Mouse (Mus musculus): ENCODE results near the gene Tapbpl. TPM values are rescaled to one million over a fixed set of nuclear protein-coding genes. Genes with fewer than 3 reads are reported as not detected.

The Tapbpl gene
- polyA plus RNA-seq, 1 experiment from 2014 or later, result 6.3 TPM

DNA sequence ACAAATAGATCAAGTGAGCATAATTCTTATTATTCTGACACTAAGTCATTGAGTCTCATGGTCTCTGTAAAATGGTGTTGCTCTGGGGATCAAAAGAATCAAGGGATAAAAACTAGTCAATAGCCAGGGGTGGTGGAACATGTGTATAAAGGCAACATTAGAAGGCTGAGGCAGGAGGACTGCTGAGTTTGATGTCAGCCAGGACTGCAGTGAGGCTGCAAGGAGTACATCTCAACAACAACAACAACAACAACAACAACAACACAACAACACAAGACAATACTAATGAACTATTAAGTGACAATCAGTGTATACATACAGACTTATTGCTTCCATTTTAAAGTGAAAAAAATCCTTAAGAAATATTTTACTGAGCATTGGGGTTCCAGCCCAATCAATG is 40.8 kb downstream of the Tapbpl start:
- peak overlapping the region; percentile 53 for H3K4me2 ChIP-seq (ENCODE audit: low read length)
- no peak for ATAC-seq (replicated peaks; ENCODE audit: low FRiP score, low read depth)
- H3K9me3 ChIP-seq (replicated peaks; ENCODE audit: low read length), result no peaks in the 10 kb centered on the region
- H3K4me3 ChIP-seq (replicated peaks; ENCODE audit: low read depth, low read length), result peak overlapping the region; percentile 63
- peak overlapping the region; percentile 76; the same call in 1 of the 2 replicates for H3K27ac ChIP-seq
- H3K9ac ChIP-seq (ENCODE audit: low read depth, low read length), result peak overlapping the region; percentile 62
- H3K36me3 ChIP-seq (ENCODE audit: insufficient read depth, low read length), result peaks cover 29% of the 10 kb centered on the region
- TF ChIP-seq CTCF (IDR thresholded peaks at IDR 0.05; ENCODE audit: low read depth), result no peak
- DNase-seq (ENCODE audit: low spot score), result no peak
- H3K27me3 ChIP-seq (ENCODE audit: insufficient read depth, low read length), result no peaks in the 10 kb centered on the region
- H3K4me1 ChIP-seq (replicated peaks; ENCODE audit: insufficient read depth, low read length), result 0 out of 2 replicates have a peak, but pooled peaks cover 6% of the 10 kb centered on the region

DNA sequence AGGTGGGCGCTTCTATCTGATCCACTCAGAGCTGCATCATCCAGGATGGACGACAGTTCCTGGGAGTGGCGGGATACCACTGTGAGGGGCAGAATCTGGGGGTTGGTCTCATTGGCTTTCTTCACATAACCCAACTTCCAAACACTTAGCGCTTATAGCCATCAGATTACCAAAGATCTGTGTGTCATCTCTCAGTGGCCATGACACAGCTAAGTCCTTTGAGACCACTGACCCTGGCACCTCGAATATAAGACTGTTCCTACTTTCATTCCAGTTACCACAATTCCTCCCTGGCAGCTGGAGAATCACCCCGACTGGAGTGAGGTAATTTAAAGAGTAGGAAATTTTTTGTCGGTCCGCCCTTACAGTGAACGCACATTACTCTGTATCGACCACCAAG is 45.5 kb downstream of the Tapbpl start:
- Histone ChIP-seq H3K4me2 (ENCODE audit: low read length) (no peak overlapping the region), H3K4me3 (replicated peaks; ENCODE audit: low read depth, low read length) (no peak overlapping the region), H3K4me1 (replicated peaks; ENCODE audit: insufficient read depth, low read length) (0 out of 2 replicates have a peak, but pooled peaks cover 2% of the 10 kb centered on the region), H3K27ac (no peak overlapping the region), H3K27me3 (ENCODE audit: insufficient read depth, low read length) (no peaks in the 10 kb centered on the region), H3K9me3 (replicated peaks; ENCODE audit: low read length) (no peaks in the 10 kb centered on the region), H3K36me3 (ENCODE audit: insufficient read depth, low read length) (peaks cover 57% of the 10 kb centered on the region), H3K9ac (ENCODE audit: low read depth, low read length) (no peak overlapping the region)
- no peak for TF ChIP-seq CTCF (IDR thresholded peaks at IDR 0.05; ENCODE audit: low read depth)
- 83% methylated on average over 10 of the region's 10 CpGs for WGBS
- no peak for ATAC-seq (replicated peaks; ENCODE audit: low FRiP score, low read depth)
- no peak for DNase-seq (ENCODE audit: low spot score)

DNA sequence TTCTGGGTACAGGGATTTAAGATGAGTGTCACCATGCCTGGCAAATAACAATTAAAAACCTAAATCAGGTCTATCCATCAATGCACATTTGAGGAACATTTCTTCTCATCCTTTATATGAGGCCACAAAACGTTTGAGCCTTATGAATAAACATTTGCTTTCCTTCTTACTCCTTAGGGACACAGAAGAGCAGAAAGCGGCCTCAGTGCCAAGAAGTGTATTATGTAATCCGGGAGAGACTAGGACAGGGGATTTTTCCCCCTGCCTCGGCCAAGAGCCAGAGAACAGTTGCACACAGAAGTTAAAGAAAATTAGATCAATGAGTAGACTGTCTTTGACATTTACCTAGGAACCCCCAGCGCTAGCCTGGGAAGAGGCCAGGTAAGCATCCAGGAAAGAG is 49.5 kb downstream of the Tapbpl start:
- H3K9me3 ChIP-seq (replicated peaks; ENCODE audit: low read length), result no peaks in the 10 kb centered on the region
- WGBS, result 82% methylated on average over 5 of the region's 5 CpGs
- H3K36me3 ChIP-seq (ENCODE audit: insufficient read depth, low read length), result peaks cover 78% of the 10 kb centered on the region
- no peak for TF ChIP-seq CTCF (IDR thresholded peaks at IDR 0.05; ENCODE audit: low read depth)
- no peak overlapping the region for H3K9ac ChIP-seq (ENCODE audit: low read depth, low read length)
- no peak for DNase-seq (ENCODE audit: low spot score)
- no peaks in the 10 kb centered on the region for H3K4me1 ChIP-seq (replicated peaks; ENCODE audit: insufficient read depth, low read length)
- no peak overlapping the region for H3K27ac ChIP-seq
- H3K27me3 ChIP-seq (ENCODE audit: insufficient read depth, low read length), result no peaks in the 10 kb centered on the region
- no peak overlapping the region for H3K4me2 ChIP-seq (ENCODE audit: low read length)
- H3K4me3 ChIP-seq (replicated peaks; ENCODE audit: low read depth, low read length), result no peak overlapping the region
- ATAC-seq (replicated peaks; ENCODE audit: low FRiP score, low read depth), result no peak

DNA sequence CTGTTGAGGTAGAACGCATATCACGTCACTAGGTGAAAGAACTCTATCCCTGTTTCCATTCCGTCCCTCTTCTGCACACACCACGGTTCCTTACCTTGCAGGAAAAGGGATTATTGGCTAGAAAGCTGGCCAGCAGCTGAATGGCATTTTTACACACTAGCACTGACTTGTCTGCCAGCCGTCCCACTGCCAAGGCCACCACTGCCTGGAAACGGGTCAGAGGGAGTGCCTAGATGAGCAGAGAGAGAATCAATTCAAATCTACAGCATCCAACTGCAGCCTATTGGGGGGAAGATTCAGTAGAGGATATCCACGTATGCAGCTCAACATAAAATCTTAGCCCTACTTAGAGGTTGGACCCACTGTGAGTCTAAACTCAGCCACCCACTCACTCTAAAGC is 52.1 kb downstream of the Tapbpl start:
- H3K27ac ChIP-seq, result no peak overlapping the region
- ATAC-seq (replicated peaks; ENCODE audit: low FRiP score, low read depth), result no peak
- no peak overlapping the region for H3K4me2 ChIP-seq (ENCODE audit: low read length)
- 91% methylated on average over 7 of the region's 7 CpGs for WGBS
- H3K4me1 ChIP-seq (replicated peaks; ENCODE audit: insufficient read depth, low read length), result no peaks in the 10 kb centered on the region
- no peak overlapping the region for H3K9ac ChIP-seq (ENCODE audit: low read depth, low read length)
- no peak for DNase-seq (ENCODE audit: low spot score)
- peaks cover 77% of the 10 kb centered on the region for H3K36me3 ChIP-seq (ENCODE audit: insufficient read depth, low read length)
- H3K9me3 ChIP-seq (replicated peaks; ENCODE audit: low read length), result no peaks in the 10 kb centered on the region
- no peaks in the 10 kb centered on the region for H3K27me3 ChIP-seq (ENCODE audit: insufficient read depth, low read length)
- TF ChIP-seq CTCF (IDR thresholded peaks at IDR 0.05; ENCODE audit: low read depth), result no peak
- no peak overlapping the region for H3K4me3 ChIP-seq (replicated peaks; ENCODE audit: low read depth, low read length)

DNA sequence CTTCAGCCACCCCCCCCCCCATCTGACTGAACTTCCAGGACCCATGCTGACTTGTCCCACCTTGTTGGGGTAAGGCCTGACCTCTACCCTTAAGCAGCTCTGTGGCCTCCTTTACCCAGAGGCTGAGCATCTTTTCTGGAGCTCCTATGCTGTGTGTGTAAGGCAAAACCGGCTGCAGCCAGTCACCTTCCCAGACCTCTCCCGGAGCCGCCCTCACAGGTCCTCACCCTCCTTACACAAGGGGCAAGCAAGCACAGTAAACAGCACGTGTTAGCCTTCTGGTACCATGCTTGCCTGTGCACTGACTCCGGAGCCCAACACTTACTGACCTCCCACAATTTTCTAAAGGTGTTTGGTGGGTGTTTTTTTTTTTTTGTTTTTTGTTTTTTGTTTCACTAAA is 56.2 kb downstream of the Tapbpl start:
- no peak for TF ChIP-seq CTCF (IDR thresholded peaks at IDR 0.05; ENCODE audit: low read depth)
- DNase-seq (ENCODE audit: low spot score) (no peak), ATAC-seq (replicated peaks; ENCODE audit: low FRiP score, low read depth) (no peak)
- H3K27ac ChIP-seq, result no peak overlapping the region
- no peak overlapping the region for H3K4me3 ChIP-seq (replicated peaks; ENCODE audit: low read depth, low read length)
- WGBS, result 79% methylated on average over 5 of the region's 5 CpGs
- H3K9me3 ChIP-seq (replicated peaks; ENCODE audit: low read length), result no peaks in the 10 kb centered on the region
- H3K4me1 ChIP-seq (replicated peaks; ENCODE audit: insufficient read depth, low read length), result no peaks in the 10 kb centered on the region
- no peak overlapping the region for H3K9ac ChIP-seq (ENCODE audit: low read depth, low read length)
- H3K27me3 ChIP-seq (ENCODE audit: insufficient read depth, low read length), result no peaks in the 10 kb centered on the region
- no peak overlapping the region for H3K4me2 ChIP-seq (ENCODE audit: low read length)
- H3K36me3 ChIP-seq (ENCODE audit: insufficient read depth, low read length), result peaks cover 87% of the 10 kb centered on the region

Small RNAs within 50 kb of the gene (microRNA-seq; reads per million reads assigned to microRNA genes)
- 0.60 reads per million for gene Mir3098
- gene Mir8113, result not detected

Other genes with a start within 250 kb of the Tapbpl start
- gene Pianp, start 235.2 kb downstream of the Tapbpl start, polyA plus RNA-seq (2015; fragmentation: Nextera tagmentation; extraction: Ambion mirVana), result 2.0 and 2.1 TPM in 2 replicates
- gene Zfp384, start 222.7 kb downstream of the Tapbpl start, polyA plus RNA-seq (2015; fragmentation: Nextera tagmentation; extraction: Ambion mirVana), result 11.3 and 11.4 TPM in 2 replicates
- 118 and 119 TPM in 2 replicates for gene Ing4, start 192.1 kb downstream of the Tapbpl start, polyA plus RNA-seq (2015; fragmentation: Nextera tagmentation; extraction: Ambion mirVana)
- gene Acrbp, start 182.2 kb downstream of the Tapbpl start, polyA plus RNA-seq (2015; fragmentation: Nextera tagmentation; extraction: Ambion mirVana), result 4.2 and 4.5 TPM in 2 replicates
- gene Lpar5, start 163.9 kb downstream of the Tapbpl start, polyA plus RNA-seq (2015; fragmentation: Nextera tagmentation; extraction: Ambion mirVana), result 0.29 and 0.30 TPM in 2 replicates
- 60.7 and 64.2 TPM in 2 replicates for gene Chd4, start 135.9 kb downstream of the Tapbpl start, polyA plus RNA-seq (2015; fragmentation: Nextera tagmentation; extraction: Ambion mirVana)
- gene Nop2, start 100.0 kb downstream of the Tapbpl start, polyA plus RNA-seq (2015; fragmentation: Nextera tagmentation; extraction: Ambion mirVana), result 41.1 and 43.2 TPM in 2 replicates
- 8.1 and 8.7 TPM in 2 replicates for gene Iffo1, start 86.6 kb downstream of the Tapbpl start, polyA plus RNA-seq (2015; fragmentation: Nextera tagmentation; extraction: Ambion mirVana)
- 1,529 and 1,548 TPM in 2 replicates for gene Gapdh, start 65.4 kb downstream of the Tapbpl start, polyA plus RNA-seq (2015; fragmentation: Nextera tagmentation; extraction: Ambion mirVana)
- 43.8 and 48.0 TPM in 2 replicates for gene Ncapd2, start 40.2 kb downstream of the Tapbpl start, polyA plus RNA-seq (2015; fragmentation: Nextera tagmentation; extraction: Ambion mirVana)
- 275 and 288 TPM in 2 replicates for gene Mrpl51, start 40.1 kb downstream of the Tapbpl start, polyA plus RNA-seq (2015; fragmentation: Nextera tagmentation; extraction: Ambion mirVana)
- gene Vamp1, start 16.3 kb downstream of the Tapbpl start, polyA plus RNA-seq (2015; fragmentation: Nextera tagmentation; extraction: Ambion mirVana), result 4.0 and 4.4 TPM in 2 replicates
- gene Cd27, start 5.2 kb upstream of the Tapbpl start, polyA plus RNA-seq (2015; fragmentation: Nextera tagmentation; extraction: Ambion mirVana), result 0.93 and 1.2 TPM in 2 replicates
- 0.17 TPM in 1 of 2 replicates, not detected in the other for gene Tuba3a, start 54.2 kb upstream of the Tapbpl start, polyA plus RNA-seq (2015; fragmentation: Nextera tagmentation; extraction: Ambion mirVana)
- 69.8 and 71.6 TPM in 2 replicates for gene Ltbr, start 82.0 kb upstream of the Tapbpl start, polyA plus RNA-seq (2015; fragmentation: Nextera tagmentation; extraction: Ambion mirVana)
- gene Scnn1a, start 88.8 kb upstream of the Tapbpl start, polyA plus RNA-seq (2015; fragmentation: Nextera tagmentation; extraction: Ambion mirVana), result 19.9 and 22.7 TPM in 2 replicates
- 77.9 and 80.4 TPM in 2 replicates for gene Tnfrsf1a, start 117.5 kb upstream of the Tapbpl start, polyA plus RNA-seq (2015; fragmentation: Nextera tagmentation; extraction: Ambion mirVana)
- gene Plekhg6, start 148.9 kb upstream of the Tapbpl start, polyA plus RNA-seq (2015; fragmentation: Nextera tagmentation; extraction: Ambion mirVana), result 3.1 and 3.4 TPM in 2 replicates

Data from kidney, postnatal 0 days (tissue).